Mouse (Mus musculus): ENCODE measurements around the gene Kcnip1. TPM values are rescaled to one million over a fixed set of nuclear protein-coding genes. Genes with fewer than 3 reads are reported as not detected.

Gene Kcnip1
- total and polyA plus RNA-seq, 3 experiments: 0.04 to 0.17 TPM; not detected in 1

DNA sequence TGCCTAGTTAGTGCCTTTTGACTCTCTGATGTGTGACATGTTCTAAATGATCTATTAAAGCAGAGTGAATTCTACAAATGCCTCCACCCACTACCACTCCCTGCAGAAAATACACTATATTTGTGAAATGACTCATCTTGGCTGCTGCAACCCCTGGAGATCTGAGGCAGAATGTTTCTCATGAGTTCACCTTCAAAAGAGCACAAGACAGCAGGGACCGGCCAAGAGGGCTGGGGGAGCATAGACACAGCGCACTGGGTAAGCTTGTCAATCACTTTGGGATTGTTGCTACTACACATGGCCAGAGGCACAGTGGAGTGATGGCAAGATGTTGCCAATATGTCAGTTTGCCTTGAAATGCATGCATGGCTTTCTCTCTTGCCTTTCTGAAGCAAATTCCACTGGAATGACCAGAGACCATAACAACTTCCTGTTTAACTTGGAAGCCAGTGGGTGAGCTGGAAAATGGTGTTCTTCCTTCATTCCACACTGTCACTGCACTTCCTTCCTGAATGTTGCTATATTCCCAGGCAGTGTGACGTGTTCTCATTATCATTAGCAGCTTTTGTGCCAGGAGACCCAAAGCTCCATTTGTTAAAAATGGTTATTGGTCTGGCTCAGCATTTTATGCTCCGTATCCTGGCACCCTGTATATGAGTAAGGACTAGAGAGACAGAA, 131.9 kb downstream of the Kcnip1 start:
- Histone ChIP-seq H3K27ac (ENCODE audit: insufficient read depth, low read depth) (no peak overlapping the region), H3K27me3 (replicated peaks) (peaks cover 79% of the 10 kb centered on the region), H3K36me3 (replicated peaks in 1 of 2; ENCODE audit: control insufficient read depth in 1 of 2, insufficient read depth in 1 of 2, low read length in 1 of 2) (no peaks in the 10 kb centered on the region), H3K9ac (ENCODE audit: insufficient read depth, low read depth) (no peak overlapping the region), H3K4me1 (ENCODE audit: control insufficient read depth in 1 of 2, insufficient read depth in 2 of 2) (no peaks in the 10 kb centered on the region), H3K4me3 (replicated peaks in 1 of 3; ENCODE audit: low read depth in 2 of 3, low read length in 2 of 3, poor library complexity in 1 of 3) (no peak overlapping the region), H3K79me2 (replicated peaks; ENCODE audit: control insufficient read depth, extremely low read depth, insufficient read depth, poor library complexity, severe bottlenecking) (no peaks in the 10 kb centered on the region), H3K4me2 (ENCODE audit: insufficient read depth, low read depth, poor library complexity, severe bottlenecking) (no peak overlapping the region), H3K9me3 (replicated peaks; ENCODE audit: low read length) (peaks cover 7% of the 10 kb centered on the region)
- in situ Hi-C loops (cut with MboI; ENCODE audit: low pct_ligation_motif_present, low pct_unique_long_range_greater_than_20kb, low sequenced_read_pairs) (no loop called here), dilution Hi-C loops (cut with MboI; ENCODE audit: extremely low pct_ligation_motif_present, extremely low pct_unique_long_range_greater_than_20kb, low sequenced_read_pairs) (no loop called here)
- TF ChIP-seq ZMIZ1 (IDR thresholded peaks at IDR 0.05; ENCODE audit: low read depth, low read length): no peak
- TF ChIP-seq ETS1 (conservative IDR thresholded peaks at IDR 0.05; ENCODE audit: low read depth, low read length): no peak
- TF ChIP-seq SMC3 (IDR thresholded peaks at IDR 0.05; ENCODE audit: low read depth, low read length): no peak
- no peak for TF ChIP-seq NELFE (IDR thresholded peaks at IDR 0.05; ENCODE audit: low read depth, low read length)
- TF ChIP-seq MAZ (IDR thresholded peaks at IDR 0.05; ENCODE audit: low read depth, low read length): no peak
- no peak for TF ChIP-seq RAD21 (IDR thresholded peaks at IDR 0.05; ENCODE audit: low read depth, low read length)
- TF ChIP-seq E2F4 (IDR thresholded peaks at IDR 0.05; ENCODE audit: insufficient replicate concordance, low read depth, low read length): no peak
- TF ChIP-seq TCF12 (IDR thresholded peaks at IDR 0.05; ENCODE audit: low read depth, low read length): no peak
- TF ChIP-seq SIN3A (IDR thresholded peaks at IDR 0.05; ENCODE audit: low read length): no peak
- no peak for TF ChIP-seq CTCF (conservative IDR thresholded peaks at IDR 0.05 in 1 of 2, IDR thresholded peaks at IDR 0.05 in 1 of 2; ENCODE audit: low read depth in 2 of 2, low read length in 2 of 2)
- no peak for TF ChIP-seq USF1 (IDR thresholded peaks at IDR 0.05; ENCODE audit: low read depth, low read length)
- TF ChIP-seq CHD1 (IDR thresholded peaks at IDR 0.05; ENCODE audit: low read depth, low read length): no peak
- TF ChIP-seq PAX5 (IDR thresholded peaks at IDR 0.05; ENCODE audit: low read length): no peak
- no peak for TF ChIP-seq RCOR1 (conservative IDR thresholded peaks at IDR 0.05; ENCODE audit: low read depth, low read length)
- DNase-seq (ENCODE audit: extremely low read depth): no peak

DNA sequence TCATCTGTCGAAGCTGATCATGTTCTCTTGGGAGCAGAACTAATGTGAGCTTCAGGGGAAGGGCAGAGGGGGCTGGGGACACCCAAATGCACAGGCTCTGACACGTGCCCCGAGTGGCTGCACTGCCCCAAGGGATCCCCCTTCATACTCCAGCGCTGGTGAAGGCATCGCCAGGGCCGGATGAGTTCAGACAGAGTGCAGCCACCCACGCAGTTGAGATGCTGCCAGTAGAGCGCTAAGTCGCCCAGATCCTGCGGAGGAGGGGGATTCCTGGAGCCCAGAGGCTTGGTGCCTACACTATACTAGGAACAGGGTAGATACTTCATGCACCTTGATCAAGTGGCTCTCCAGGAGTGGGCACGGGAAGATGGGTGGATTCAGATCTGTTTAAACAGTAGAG, 143.3 kb downstream of the Kcnip1 start:
- dilution Hi-C loops (cut with MboI; ENCODE audit: extremely low pct_ligation_motif_present, extremely low pct_unique_long_range_greater_than_20kb, low sequenced_read_pairs): no loop called here
- TF ChIP-seq BHLHE40 (IDR thresholded peaks at IDR 0.05; ENCODE audit: low read depth, low read length) (peak; percentile 66), MYC (IDR thresholded peaks at IDR 0.05; ENCODE audit: low read depth, low read length) (no peak)
- in situ Hi-C loops (cut with MboI; ENCODE audit: low pct_ligation_motif_present, low pct_unique_long_range_greater_than_20kb, low sequenced_read_pairs): no loop called here
- Histone ChIP-seq H3K4me2 (ENCODE audit: insufficient read depth, low read depth, poor library complexity, severe bottlenecking) (no peak overlapping the region), H3K4me3 (replicated peaks in 1 of 3; ENCODE audit: low read depth in 2 of 3, low read length in 2 of 3, poor library complexity in 1 of 3) (no peak overlapping the region), H3K9ac (ENCODE audit: insufficient read depth, low read depth) (no peak overlapping the region), H3K36me3 (replicated peaks in 1 of 2; ENCODE audit: control insufficient read depth in 1 of 2, insufficient read depth in 1 of 2, low read length in 1 of 2) (no peaks in the 10 kb centered on the region), H3K9me3 (replicated peaks; ENCODE audit: low read length) (no peaks in the 10 kb centered on the region), H3K27ac (ENCODE audit: insufficient read depth, low read depth) (no peak overlapping the region), H3K27me3 (replicated peaks) (peaks cover 100% of the 10 kb centered on the region), H3K79me2 (replicated peaks; ENCODE audit: control insufficient read depth, extremely low read depth, insufficient read depth, poor library complexity, severe bottlenecking) (no peaks in the 10 kb centered on the region), H3K4me1 (ENCODE audit: control insufficient read depth in 1 of 2, insufficient read depth in 2 of 2) (peaks cover 3 to 17% of the 10 kb centered on the region in 2 experiments; a peak in 2 of 4 replicates)
- peak; percentile 17 for DNase-seq (ENCODE audit: extremely low read depth)
